Mouse (Mus musculus): Measurements from ENCODE around the gene Zcchc8. TPM values are rescaled to one million over a fixed set of nuclear protein-coding genes. Genes with fewer than 3 reads are reported as not detected.

Zcchc8 gene
- polyA plus RNA-seq, 1 experiment: 24.3 TPM

DNA sequence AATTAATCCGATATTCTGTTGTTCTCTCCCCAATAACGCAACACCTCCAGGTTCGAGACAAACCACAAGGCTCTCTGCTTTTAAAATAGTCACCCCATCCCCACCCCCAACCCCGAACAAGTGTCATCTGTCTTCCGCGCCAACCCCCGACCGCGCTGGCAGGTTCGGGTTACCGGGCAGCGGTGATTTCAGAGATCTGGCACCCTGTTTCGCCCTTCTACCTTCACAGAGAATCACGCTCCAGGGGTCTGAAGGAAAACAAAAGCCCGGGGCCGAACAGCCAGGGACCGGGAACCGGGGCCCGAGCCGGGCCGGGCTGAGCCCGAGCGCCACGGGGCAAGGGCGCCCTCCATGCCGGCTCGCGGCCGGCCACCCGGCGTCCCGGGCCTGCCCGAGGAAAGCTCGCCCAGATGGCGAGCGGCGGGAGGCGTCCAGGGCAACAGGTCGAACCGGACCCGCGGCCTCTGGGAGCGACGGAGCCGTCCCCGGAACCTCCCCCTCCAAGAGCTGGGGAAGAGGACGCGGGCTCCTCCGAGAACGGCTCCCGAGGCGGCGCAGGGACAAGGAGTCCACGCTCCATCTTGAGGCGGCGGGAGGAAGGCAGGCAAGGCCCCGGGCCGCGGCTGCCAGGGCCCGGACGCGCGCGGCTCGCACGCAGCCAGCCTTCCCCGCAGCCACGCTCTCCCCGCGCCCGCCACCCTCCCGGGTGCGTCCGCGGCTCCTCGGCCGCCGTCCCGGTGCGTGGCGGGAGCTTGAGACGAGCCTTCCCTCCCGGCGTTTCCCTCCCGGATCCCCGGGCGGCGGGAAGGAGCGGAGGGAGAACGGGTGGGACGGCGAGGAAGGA lies 37.3 kb downstream of the Zcchc8 start:
- Histone ChIP-seq H3K27ac (ENCODE audit: insufficient read depth, low read depth, low read length) (peak overlapping the region; percentile 91), H3K27me3 (replicated peaks; ENCODE audit: control insufficient read depth, insufficient read depth, low read length) (no peaks in the 10 kb centered on the region), H3K36me3 (ENCODE audit: control insufficient read depth, insufficient read depth, low read length) (no peaks in the 10 kb centered on the region), H3K4me3 (ENCODE audit: insufficient read depth, low read depth, low read length) (peak overlapping the region; percentile 94), H3K4me1 (ENCODE audit: control insufficient read depth, insufficient read depth, low read length) (peaks cover 19% of the 10 kb centered on the region; the same call in 1 of the 2 replicates)
- peak; percentile 66 for DNase-seq
- under 1% methylated on average over 88 of the region's 92 CpGs for WGBS
- TF ChIP-seq POLR2A (IDR thresholded peaks at IDR 0.05; ENCODE audit: low read depth, low read length) (no peak), CTCF (conservative IDR thresholded peaks at IDR 0.05; ENCODE audit: insufficient read depth, insufficient read length, low read depth, low read length) (no peak)

DNA sequence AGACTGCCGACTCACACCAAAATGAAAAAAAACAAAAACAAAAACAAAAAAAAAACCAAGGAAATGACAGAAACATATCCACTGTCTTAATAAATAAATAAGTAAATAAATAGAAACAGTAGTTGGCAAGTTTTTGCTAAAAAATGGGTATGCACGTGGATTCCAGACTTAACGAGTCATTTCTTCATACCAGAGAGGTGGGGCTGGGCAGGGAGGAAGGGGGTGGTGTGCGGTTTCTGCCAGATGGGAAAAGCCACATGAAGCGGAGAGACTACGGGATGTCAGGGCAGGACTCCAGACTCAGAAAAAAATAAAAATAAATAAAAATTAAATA lies 37.9 kb downstream of the Zcchc8 start:
- Histone ChIP-seq H3K4me1 (ENCODE audit: control insufficient read depth, insufficient read depth, low read length) (peaks cover 19% of the 10 kb centered on the region; the same call in 1 of the 2 replicates), H3K36me3 (ENCODE audit: control insufficient read depth, insufficient read depth, low read length) (no peaks in the 10 kb centered on the region), H3K27ac (ENCODE audit: insufficient read depth, low read depth, low read length) (0 out of 2 replicates have a peak overlapping the region, but pooled peaks have one; percentile 34), H3K27me3 (replicated peaks; ENCODE audit: control insufficient read depth, insufficient read depth, low read length) (no peaks in the 10 kb centered on the region), H3K4me3 (ENCODE audit: insufficient read depth, low read depth, low read length) (peak overlapping the region; percentile 94)
- 9% methylated on average over 6 of the region's 6 CpGs for WGBS
- DNase-seq: peak; percentile 44
- TF ChIP-seq CTCF (conservative IDR thresholded peaks at IDR 0.05; ENCODE audit: insufficient read depth, insufficient read length, low read depth, low read length): no peak
- no peak for TF ChIP-seq POLR2A (IDR thresholded peaks at IDR 0.05; ENCODE audit: low read depth, low read length)

- DNase-seq: peak; percentile 36
- Histone ChIP-seq H3K4me3 (ENCODE audit: insufficient read depth, low read depth, low read length) (no peak overlapping the region), H3K36me3 (ENCODE audit: control insufficient read depth, insufficient read depth, low read length) (no peaks in the 10 kb centered on the region), H3K27me3 (replicated peaks; ENCODE audit: control insufficient read depth, insufficient read depth, low read length) (no peaks in the 10 kb centered on the region), H3K4me1 (ENCODE audit: control insufficient read depth, insufficient read depth, low read length) (peaks cover 19% of the 10 kb centered on the region; the same call in 1 of the 2 replicates), H3K27ac (ENCODE audit: insufficient read depth, low read depth, low read length) (peak overlapping the region; percentile 34)
- TF ChIP-seq POLR2A (IDR thresholded peaks at IDR 0.05; ENCODE audit: low read depth, low read length) (no peak), CTCF (conservative IDR thresholded peaks at IDR 0.05; ENCODE audit: insufficient read depth, insufficient read length, low read depth, low read length) (no peak)
- 33% methylated on average over 4 of the region's 4 CpGs for WGBS
Observed at GRCm38 (mm10) chr5:123682372-123682771, 38.5 kb downstream of the Zcchc8 start.

DNA sequence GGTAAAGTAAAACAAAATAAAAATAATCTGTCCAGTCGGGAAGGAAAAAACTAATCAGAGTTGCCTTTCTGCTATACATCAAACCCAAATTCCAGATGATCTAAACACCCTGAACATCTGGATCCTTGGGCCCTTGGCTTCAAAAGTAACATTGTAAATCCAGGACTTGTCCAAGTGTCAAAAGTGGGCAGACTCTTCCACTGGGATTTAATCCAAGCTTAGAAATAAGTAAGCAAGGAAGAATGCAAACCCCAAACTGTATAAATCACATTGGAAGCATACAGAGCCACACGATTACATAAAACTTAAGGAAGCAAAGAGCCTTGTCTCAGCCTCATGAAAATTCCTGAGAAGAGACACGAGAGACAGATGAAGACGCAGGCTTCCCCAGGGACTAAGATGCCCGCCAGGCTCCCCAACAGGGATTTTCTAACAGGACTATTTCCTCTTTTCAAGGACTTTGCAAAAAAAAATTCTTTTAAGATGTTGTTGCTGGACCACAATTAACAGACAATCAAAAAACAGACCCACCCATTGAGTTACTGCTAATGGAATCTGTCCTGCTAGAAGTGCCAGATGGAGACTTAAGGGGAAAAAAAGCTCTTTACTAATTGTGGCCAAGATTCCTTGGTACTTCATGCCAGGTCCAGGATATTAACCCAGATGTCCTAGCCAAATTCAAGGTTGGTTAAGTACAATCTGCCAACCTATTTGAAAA lies 41.2 kb downstream of the Zcchc8 start:
- 30% methylated on average over 5 of the region's 5 CpGs for WGBS
- peak overlapping the region; percentile 26; the same call in 1 of the 2 replicates for H3K27ac ChIP-seq (ENCODE audit: insufficient read depth, low read depth, low read length)
- TF ChIP-seq POLR2A (IDR thresholded peaks at IDR 0.05; ENCODE audit: low read depth, low read length) (no peak), CTCF (conservative IDR thresholded peaks at IDR 0.05; ENCODE audit: insufficient read depth, insufficient read length, low read depth, low read length) (no peak)
- H3K36me3 ChIP-seq (ENCODE audit: control insufficient read depth, insufficient read depth, low read length): no peaks in the 10 kb centered on the region
- peak; percentile 75 for DNase-seq
- H3K4me3 ChIP-seq (ENCODE audit: insufficient read depth, low read depth, low read length): no peak overlapping the region
- peaks cover 34% of the 10 kb centered on the region for H3K4me1 ChIP-seq (ENCODE audit: control insufficient read depth, insufficient read depth, low read length)
- H3K27me3 ChIP-seq (replicated peaks; ENCODE audit: control insufficient read depth, insufficient read depth, low read length): no peaks in the 10 kb centered on the region

- no peaks in the 10 kb centered on the region for H3K36me3 ChIP-seq (ENCODE audit: control insufficient read depth, insufficient read depth, low read length)
- DNase-seq: no peak
- TF ChIP-seq CTCF (conservative IDR thresholded peaks at IDR 0.05; ENCODE audit: insufficient read depth, insufficient read length, low read depth, low read length) (no peak), POLR2A (IDR thresholded peaks at IDR 0.05; ENCODE audit: low read depth, low read length) (no peak)
- no peaks in the 10 kb centered on the region for H3K27me3 ChIP-seq (replicated peaks; ENCODE audit: control insufficient read depth, insufficient read depth, low read length)
- 62% methylated on average over 3 of the region's 3 CpGs for WGBS
- peaks cover 34% of the 10 kb centered on the region for H3K4me1 ChIP-seq (ENCODE audit: control insufficient read depth, insufficient read depth, low read length)
- H3K4me3 ChIP-seq (ENCODE audit: insufficient read depth, low read depth, low read length): no peak overlapping the region
- 0 out of 2 replicates have a peak overlapping the region, but pooled peaks have one; percentile 26 for H3K27ac ChIP-seq (ENCODE audit: insufficient read depth, low read depth, low read length)
Observed at GRCm38 (mm10) chr5:123679106-123679505, 41.8 kb downstream of the Zcchc8 start.

GRCm38 (mm10) chr5:123675717-123676116 lies 45.2 kb downstream of the Zcchc8 start:
- WGBS: 44% methylated on average over 9 of the region's 9 CpGs
- Histone ChIP-seq H3K27ac (ENCODE audit: insufficient read depth, low read depth, low read length) (0 out of 2 replicates have a peak overlapping the region, but pooled peaks have one; percentile 32), H3K4me1 (ENCODE audit: control insufficient read depth, insufficient read depth, low read length) (peaks cover 37% of the 10 kb centered on the region), H3K4me3 (ENCODE audit: insufficient read depth, low read depth, low read length) (no peak overlapping the region), H3K27me3 (replicated peaks; ENCODE audit: control insufficient read depth, insufficient read depth, low read length) (no peaks in the 10 kb centered on the region), H3K36me3 (ENCODE audit: control insufficient read depth, insufficient read depth, low read length) (no peaks in the 10 kb centered on the region)
- no peak for DNase-seq
- TF ChIP-seq CTCF (conservative IDR thresholded peaks at IDR 0.05; ENCODE audit: insufficient read depth, insufficient read length, low read depth, low read length): no peak
- no peak for TF ChIP-seq POLR2A (IDR thresholded peaks at IDR 0.05; ENCODE audit: low read depth, low read length)

DNA sequence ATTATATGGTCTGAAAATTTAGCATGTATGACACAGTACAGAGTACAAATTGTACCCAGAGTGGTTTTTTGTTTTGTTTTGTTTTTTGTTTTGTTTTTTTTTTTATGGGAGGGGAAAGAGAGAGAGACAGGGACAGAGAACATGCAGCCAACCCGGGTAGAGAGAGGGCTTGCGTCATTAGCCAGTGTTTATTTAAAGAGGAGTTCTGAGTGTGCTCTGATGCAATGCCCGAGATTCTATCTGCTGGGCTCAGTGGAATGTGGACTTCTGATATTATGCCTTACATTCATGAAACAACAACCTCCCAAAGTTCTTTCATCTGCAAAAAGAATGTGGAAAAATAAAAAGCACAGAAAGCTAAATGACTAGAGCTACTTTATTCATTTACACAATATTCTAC lies 45.7 kb downstream of the Zcchc8 start:
- peak; percentile 40 for DNase-seq
- peaks cover 40% of the 10 kb centered on the region for H3K4me1 ChIP-seq (ENCODE audit: control insufficient read depth, insufficient read depth, low read length)
- no peaks in the 10 kb centered on the region for H3K36me3 ChIP-seq (ENCODE audit: control insufficient read depth, insufficient read depth, low read length)
- no peak overlapping the region for H3K27ac ChIP-seq (ENCODE audit: insufficient read depth, low read depth, low read length)
- WGBS: 18% methylated on average over 3 of the region's 3 CpGs
- no peak for TF ChIP-seq CTCF (conservative IDR thresholded peaks at IDR 0.05; ENCODE audit: insufficient read depth, insufficient read length, low read depth, low read length)
- TF ChIP-seq POLR2A (IDR thresholded peaks at IDR 0.05; ENCODE audit: low read depth, low read length): no peak
- no peak overlapping the region for H3K4me3 ChIP-seq (ENCODE audit: insufficient read depth, low read depth, low read length)
- H3K27me3 ChIP-seq (replicated peaks; ENCODE audit: control insufficient read depth, insufficient read depth, low read length): no peaks in the 10 kb centered on the region
